13 mouse cellular contexts compared by ENCODE assay signal in the genomic region with DNA sequence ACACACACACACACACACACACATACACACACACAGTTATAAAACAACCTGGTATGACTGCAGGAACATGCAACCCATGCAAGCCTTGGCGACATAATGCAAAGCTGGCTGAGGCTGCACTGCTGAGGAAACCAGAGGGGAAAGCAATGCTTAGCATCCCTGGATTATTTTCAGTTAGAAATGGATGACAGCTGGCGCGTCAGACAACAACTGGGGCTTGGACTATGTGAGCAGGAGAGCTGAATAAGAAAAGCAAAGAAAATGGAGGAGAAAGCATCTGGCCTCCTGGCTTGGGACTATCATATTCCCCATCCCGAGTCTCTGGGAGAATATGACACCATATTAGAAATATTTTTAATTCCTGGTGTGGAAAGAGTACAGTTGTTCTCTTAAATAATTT. TPM values are rescaled to one million over a fixed set of nuclear protein-coding genes. Genes with fewer than 3 reads are reported as not detected.
DNase-seq lines count a peak whose midpoint lies in the region; ATAC-seq and TF ChIP-seq lines count a peak whose summit lies in the region.
"Had no signal": no experiment of that assay in that cellular context is flagged by ENCODE, and none has a peak within 500 bp of the region (broad histone marks: within the 10 kb centered on the region; RNA-seq: fewer than 3 reads in every experiment).

No protein-coding gene starts in this region.

- no peak for TF ChIP-seq CTCF in stomach, postnatal 0 days (IDR thresholded peaks at IDR 0.05; ENCODE audit: low read depth)

- H3K27me3 ChIP-seq in hindbrain, embryonic 13.5 days = no peaks in the 10 kb centered on the region
- no peaks in the 10 kb centered on the region for H3K27me3 ChIP-seq in hindbrain, embryonic 11.5 days (ENCODE audit: control insufficient read depth, insufficient read depth, low read length)
- no peaks in the 10 kb centered on the region for H3K27me3 ChIP-seq in stomach, embryonic 16.5 days (ENCODE audit: control insufficient read depth, insufficient read depth, low read length)
- H3K27me3 ChIP-seq in stomach, postnatal 0 days (ENCODE audit: control insufficient read depth, insufficient read depth, low read length) = no peaks in the 10 kb centered on the region
- H3K27me3 ChIP-seq: megakaryocyte, embryonic 14.5 days had no signal

- H3K4me2 ChIP-seq in hindbrain, embryonic 13.5 days = no peak overlapping the region
- H3K4me2 ChIP-seq in hindbrain, embryonic 11.5 days (replicated peaks; ENCODE audit: low read depth, low read length) = no peak overlapping the region
- no peak overlapping the region for H3K4me2 ChIP-seq in stomach, embryonic 16.5 days (ENCODE audit: low read depth, low read length)
- H3K4me2 ChIP-seq in stomach, postnatal 0 days (replicated peaks; ENCODE audit: low read depth) = no peak overlapping the region

- H3K9ac ChIP-seq in hindbrain, embryonic 13.5 days = 0 out of 2 replicates have a peak overlapping the region, but pooled peaks have one; percentile 2
- H3K9ac ChIP-seq in hindbrain, embryonic 11.5 days (ENCODE audit: low read depth, low read length) = no peak overlapping the region
- H3K9ac ChIP-seq in stomach, embryonic 16.5 days (ENCODE audit: low read length) = no peak overlapping the region
- H3K9ac ChIP-seq in stomach, postnatal 0 days (ENCODE audit: low read length) = no peak overlapping the region
- H3K9ac ChIP-seq: liver, postnatal 0 days had no signal

- H3K27ac ChIP-seq in hindbrain, embryonic 13.5 days = no peak overlapping the region
- no peak overlapping the region for H3K27ac ChIP-seq in hindbrain, embryonic 11.5 days (ENCODE audit: low read depth, low read length)
- H3K27ac ChIP-seq in stomach, embryonic 16.5 days (ENCODE audit: low read length) = peak overlapping the region; percentile 19; the same call in 1 of the 2 replicates
- H3K27ac ChIP-seq in stomach, postnatal 0 days (replicated peaks) = no peak overlapping the region

- ATAC-seq in hindbrain, embryonic 13.5 days (ENCODE audit: low FRiP score) = no peak
- ATAC-seq in hindbrain, embryonic 11.5 days (ENCODE audit: low FRiP score) = no peak
- ATAC-seq in stomach, embryonic 16.5 days (ENCODE audit: insufficient read depth, low FRiP score) = no peak
- ATAC-seq in stomach, postnatal 0 days (ENCODE audit: low FRiP score, low TSS enrichment) = no peak
- ATAC-seq: liver, postnatal 0 days had no signal

- 85% methylated on average over 4 of the region's 4 CpGs for WGBS in hindbrain, embryonic 13.5 days
- 75% methylated on average over 4 of the region's 4 CpGs for WGBS in hindbrain, embryonic 11.5 days
- 66% methylated on average over 4 of the region's 4 CpGs for WGBS in stomach, embryonic 16.5 days
- 68% methylated on average over 4 of the region's 4 CpGs for WGBS in stomach, postnatal 0 days

- peak; percentile 16 to 23 for DNase-seq in cerebellum, postnatal 10 days
- DNase-seq in cerebellum, adult 9-11 months = no peak
- DNase-seq in hindbrain, embryonic 11.5 days (ENCODE audit: low spot score) = no peak
- DNase-seq in stomach, postnatal 0 days (ENCODE audit: low spot score) = no peak
- DNase-seq in natural killer cell, adult 2 months (ENCODE audit: low spot score in 2 of 2) = no peak
- no peak for DNase-seq in liver
- DNase-seq: adrenal gland, postnatal 14 days; kidney, adult 11 months; liver, postnatal 0 days; spleen, adult 18-20 months had no signal

- TF ChIP-seq EP300 in stomach, postnatal 0 days (optimal IDR thresholded peaks at IDR 0.05) = no peak

- H3K4me1 ChIP-seq in hindbrain, embryonic 13.5 days (replicated peaks) = peaks cover 9% of the 10 kb centered on the region
- no peaks in the 10 kb centered on the region for H3K4me1 ChIP-seq in hindbrain, embryonic 11.5 days (replicated peaks; ENCODE audit: control insufficient read depth, insufficient read depth, low read length)
- peaks cover 10% of the 10 kb centered on the region; the same call in 1 of the 2 replicates for H3K4me1 ChIP-seq in stomach, embryonic 16.5 days (ENCODE audit: control insufficient read depth, insufficient read depth, low read length)
- H3K4me1 ChIP-seq in stomach, postnatal 0 days (replicated peaks; ENCODE audit: control insufficient read depth, insufficient read depth) = no peaks in the 10 kb centered on the region

- H3K36me3 ChIP-seq in hindbrain, embryonic 13.5 days = no peaks in the 10 kb centered on the region; the same call in 1 of the 2 replicates
- no peaks in the 10 kb centered on the region for H3K36me3 ChIP-seq in hindbrain, embryonic 11.5 days (ENCODE audit: control insufficient read depth, insufficient read depth, low read length)
- H3K36me3 ChIP-seq in stomach, embryonic 16.5 days (ENCODE audit: control insufficient read depth, insufficient read depth, low read length) = no peaks in the 10 kb centered on the region
- H3K36me3 ChIP-seq in stomach, postnatal 0 days (ENCODE audit: control insufficient read depth, insufficient read depth, low read length) = no peaks in the 10 kb centered on the region

- H3K4me3 ChIP-seq in hindbrain, embryonic 13.5 days = no peak overlapping the region
- H3K4me3 ChIP-seq in hindbrain, embryonic 11.5 days (ENCODE audit: low read depth, low read length) = no peak overlapping the region
- no peak overlapping the region for H3K4me3 ChIP-seq in stomach, embryonic 16.5 days (replicated peaks; ENCODE audit: low read length)
- no peak overlapping the region for H3K4me3 ChIP-seq in stomach, postnatal 0 days (ENCODE audit: low read depth, low read length)

- no peaks in the 10 kb centered on the region for H3K9me3 ChIP-seq in hindbrain, embryonic 13.5 days
- no peaks in the 10 kb centered on the region for H3K9me3 ChIP-seq in hindbrain, embryonic 11.5 days (ENCODE audit: control insufficient read depth, low read length)
- H3K9me3 ChIP-seq in stomach, embryonic 16.5 days (replicated peaks; ENCODE audit: control insufficient read depth, low read length) = no peaks in the 10 kb centered on the region
- H3K9me3 ChIP-seq in stomach, postnatal 0 days (ENCODE audit: control insufficient read depth, low read length) = no peaks in the 10 kb centered on the region
- H3K9me3 ChIP-seq: megakaryocyte, embryonic 14.5 days had no signal

RNA-seq across cellular contexts. Expression of a gene that starts 4.1 kb away (rescaled TPM):
- 6.9 and 9.8 TPM in 2 replicates for polyA plus RNA-seq in hindbrain, embryonic 13.5 days (2015; fragmentation: Nextera tagmentation; extraction: Ambion mirVana)
- 9.3 and 10.0 TPM in 2 replicates for polyA plus RNA-seq in hindbrain, embryonic 11.5 days (2014; fragmentation: Nextera tagmentation; extraction: Ambion mirVana)
- 13.1 and 14.6 TPM in 2 replicates for polyA plus RNA-seq in stomach, embryonic 16.5 days (2015; fragmentation: Nextera tagmentation; extraction: Ambion mirVana)
- polyA plus RNA-seq in stomach, postnatal 0 days (2015; fragmentation: Nextera tagmentation; extraction: Ambion mirVana) = 4.0 and 6.1 TPM in 2 replicates

RNA-seq across cellular contexts. Expression of a gene that starts 4.2 kb away (rescaled TPM):
- polyA plus RNA-seq in hindbrain, embryonic 13.5 days (2015; fragmentation: Nextera tagmentation; extraction: Ambion mirVana) = 203 and 211 TPM in 2 replicates
- polyA plus RNA-seq in hindbrain, embryonic 11.5 days (2014; fragmentation: Nextera tagmentation; extraction: Ambion mirVana) = 134 and 171 TPM in 2 replicates
- 59.8 and 65.4 TPM in 2 replicates for polyA plus RNA-seq in stomach, embryonic 16.5 days (2015; fragmentation: Nextera tagmentation; extraction: Ambion mirVana)
- 24.0 and 25.0 TPM in 2 replicates for polyA plus RNA-seq in stomach, postnatal 0 days (2015; fragmentation: Nextera tagmentation; extraction: Ambion mirVana)

Comparison
In these comparisons a context has a peak if more than half of its experiments do, and no peak if none do; other contexts are left out.
1. DNase-seq: peak in cerebellum, postnatal 10 days (2 of 2); none in cerebellum, adult 9-11 months (single experiment), hindbrain, embryonic 11.5 days (single experiment), stomach, postnatal 0 days (single experiment), natural killer cell, adult 2 months (0 of 2) and liver (single experiment).